Mouse (Mus musculus) layer of hippocampus, adult 2 months (tissue): ENCODE results near the gene Tbc1d1. TPM values are rescaled to one million over a fixed set of nuclear protein-coding genes. Genes with fewer than 3 reads are reported as not detected.

Source experiments
- DNase-seq, 2 experiments: peaks; one replicate each; pipeline ENCODE4 v3.0.0; 2022; ENCODE audit warnings: low spot score in 2 of 2
- H3K27ac ChIP-seq: fragments of 200-600 bp; 2 replicates; pipeline ENCODE4 v1.8.1; 2022
- H3K4me3 ChIP-seq: fragments of 200-600 bp; 2 replicates; pipeline ENCODE4 v1.8.1; 2022; ENCODE audit warnings: mild to moderate bottlenecking
- CTCF ChIP-seq: fragments of 200-600 bp; conservative IDR thresholded peaks from 2 replicates; pipeline ENCODE4 v1.8.1; 2022; ENCODE audit warnings: antibody characterized with exemption, mild to moderate bottlenecking, moderate library complexity
- total RNA-seq, 2 experiments: library from RNA; stranded (reverse); gene quantifications; 2 replicates each; pipeline ENCODE4 v1.2.3; 2021

The Tbc1d1 gene
- total RNA-seq, 2 experiments from 2014 or later: 26.6 to 33.2 TPM

GRCm38 (mm10) chr5:64263898-64264478 lies 107.9 kb downstream of the Tbc1d1 start:
- no peak for DNase-seq
- TF ChIP-seq CTCF: no peak
- Histone ChIP-seq H3K27ac (no peak overlapping the region), H3K4me3 (no peak overlapping the region)

GRCm38 (mm10) chr5:64265145-64265544 lies 109.0 kb downstream of the Tbc1d1 start:
- TF ChIP-seq CTCF: peak; percentile 97
- Histone ChIP-seq H3K4me3 (no peak overlapping the region), H3K27ac (no peak overlapping the region)
- DNase-seq: peak; percentile 43 to 73

GRCm38 (mm10) chr5:64265906-64266305 lies 109.8 kb downstream of the Tbc1d1 start:
- H3K4me3 ChIP-seq: no peak overlapping the region
- H3K27ac ChIP-seq: no peak overlapping the region
- no peak for DNase-seq
- TF ChIP-seq CTCF: no peak

GRCm38 (mm10) chr5:64266534-64266933 lies 110.4 kb downstream of the Tbc1d1 start:
- H3K27ac ChIP-seq: no peak overlapping the region
- no peak for DNase-seq
- H3K4me3 ChIP-seq: no peak overlapping the region
- no peak for TF ChIP-seq CTCF

GRCm38 (mm10) chr5:64267279-64267678 lies 111.2 kb downstream of the Tbc1d1 start:
- Histone ChIP-seq H3K27ac (no peak overlapping the region), H3K4me3 (no peak overlapping the region)
- no peak for TF ChIP-seq CTCF
- DNase-seq: no peak

GRCm38 (mm10) chr5:64269669-64270068 lies 113.6 kb downstream of the Tbc1d1 start:
- Histone ChIP-seq H3K27ac (no peak overlapping the region), H3K4me3 (no peak overlapping the region)
- TF ChIP-seq CTCF: no peak
- DNase-seq: no peak

- Histone ChIP-seq H3K4me3 (no peak overlapping the region), H3K27ac (no peak overlapping the region)
- no peak for DNase-seq
- TF ChIP-seq CTCF: no peak
Observed at GRCm38 (mm10) chr5:64273517-64273916, 117.4 kb downstream of the Tbc1d1 start.

GRCm38 (mm10) chr5:64274296-64274695 lies 118.2 kb downstream of the Tbc1d1 start:
- no peak for TF ChIP-seq CTCF
- no peak for DNase-seq

GRCm38 (mm10) chr5:64274738-64275451 lies 118.8 kb downstream of the Tbc1d1 start:
- H3K4me3 ChIP-seq: no peak overlapping the region
- DNase-seq: peak; percentile 40 to 73
- peak; percentile 90 for TF ChIP-seq CTCF
- H3K27ac ChIP-seq: no peak overlapping the region

More at GRCm38 (mm10) chr5:64274296-64274695, 118.2 kb downstream of the Tbc1d1 start:
- no peak overlapping the region for H3K4me3 ChIP-seq
- H3K27ac ChIP-seq: no peak overlapping the region

GRCm38 (mm10) chr5:64277646-64278191 lies 121.6 kb downstream of the Tbc1d1 start:
- H3K4me3 ChIP-seq: no peak overlapping the region
- no peak for TF ChIP-seq CTCF
- H3K27ac ChIP-seq: no peak overlapping the region
- DNase-seq: no peak

GRCm38 (mm10) chr5:64279668-64280067 lies 123.6 kb downstream of the Tbc1d1 start:
- DNase-seq: no peak
- Histone ChIP-seq H3K27ac (no peak overlapping the region), H3K4me3 (no peak overlapping the region)
- TF ChIP-seq CTCF: no peak

- no peak for TF ChIP-seq CTCF
- no peak for DNase-seq
- no peak overlapping the region for H3K27ac ChIP-seq
- no peak overlapping the region for H3K4me3 ChIP-seq
Observed at GRCm38 (mm10) chr5:64280191-64280590, 124.1 kb downstream of the Tbc1d1 start.

GRCm38 (mm10) chr5:64280613-64281012 lies 124.5 kb downstream of the Tbc1d1 start:
- Histone ChIP-seq H3K27ac (no peak overlapping the region), H3K4me3 (no peak overlapping the region)
- no peak for TF ChIP-seq CTCF
- DNase-seq: no peak

- H3K4me3 ChIP-seq: no peak overlapping the region
Observed at GRCm38 (mm10) chr5:64281674-64282073, 125.6 kb downstream of the Tbc1d1 start.

More at GRCm38 (mm10) chr5:64281674-64282073, 125.6 kb downstream of the Tbc1d1 start:
- H3K27ac ChIP-seq: no peak overlapping the region
- no peak for DNase-seq
- TF ChIP-seq CTCF: no peak
